Mouse (Mus musculus) Muller cell, postnatal 12 days (primary cell): ENCODE measurements at regions not wholly inside any gene's neighbourhood (a gene's known extent, or its start where the extent isn't known, plus 50 kb on each side); places are given as distances from the start of the nearest gene placed in this dataset.
"Not testable (repeated sequence)": the region's sequence is repeated elsewhere in the genome, so short reads cannot be mapped to it uniquely, and the experiment has no call there.

Experiments used
- DNase-seq: peaks from one replicate; pipeline ENCODE4 v3.0.0-alpha.2; 2015; ENCODE audit errors: inconsistent ontology term

- DNase-seq, result no peak
These were observed 1638.0 kb downstream of the Car8 start for GRCm38 (mm10) chr4:6600766-6601367.

- no peak for DNase-seq
These were observed 1642.5 kb downstream of the Car8 start for GRCm38 (mm10) chr4:6596321-6596720.

GRCm38 (mm10) chr4:6592890-6593289, 1646.0 kb downstream of the Car8 start:
- DNase-seq, result not testable (repeated sequence)

GRCm38 (mm10) chr4:6561604-6562357, 1677.1 kb downstream of the Car8 start:
- peak; percentile 70 for DNase-seq

GRCm38 (mm10) chr4:6539626-6540025, 1699.2 kb downstream of the Car8 start:
- no peak for DNase-seq

GRCm38 (mm10) chr4:6532441-6532840, 1706.4 kb downstream of the Car8 start:
- no peak for DNase-seq

GRCm38 (mm10) chr4:6517626-6518025, 1721.2 kb downstream of the Car8 start:
- DNase-seq, result no peak

GRCm38 (mm10) chr4:6514823-6515222, 1721.7 kb upstream of the Impad1 start:
- DNase-seq, result peak; percentile 32

- no peak for DNase-seq
These were observed 1720.5 kb upstream of the Impad1 start for GRCm38 (mm10) chr4:6513635-6514034.

GRCm38 (mm10) chr4:6512749-6513364, 1719.7 kb upstream of the Impad1 start:
- peak; percentile 64 for DNase-seq

GRCm38 (mm10) chr4:6508091-6508490, 1714.9 kb upstream of the Impad1 start:
- DNase-seq, result no peak
